Mouse (Mus musculus) limb, embryonic 10.5 days (tissue): ENCODE measurements around the gene Rhog. TPM values are rescaled to one million over a fixed set of nuclear protein-coding genes. Genes with fewer than 3 reads are reported as not detected.

Experiments used
- DNase-seq: peaks from one replicate; pipeline ENCODE4 v3.0.0-alpha.2; 2017; ENCODE audit warnings: low spot score
- H3K27ac ChIP-seq: fragments of 300-500 bp; sonication (generic); 2 replicates; pipeline ENCODE4 v1.5.1; 2016; ENCODE audit warnings: mild to moderate bottlenecking
- H3K27me3 ChIP-seq: fragments of 300-500 bp; sonication (generic); 2 replicates; pipeline ENCODE4 v1.6.1; 2016; ENCODE audit warnings: low read depth, mild to moderate bottlenecking; ENCODE audit not compliant: poor library complexity, severe bottlenecking
- H3K36me3 ChIP-seq: fragments of 300-500 bp; sonication (generic); 2 replicates; pipeline ENCODE4 v1.6.1; 2016; ENCODE audit warnings: mild to moderate bottlenecking, moderate library complexity
- H3K4me1 ChIP-seq: fragments of 300-500 bp; sonication (generic); 2 replicates; pipeline ENCODE4 v1.6.1; 2016
- H3K4me3 ChIP-seq: fragments of 300-500 bp; sonication (generic); 2 replicates; pipeline ENCODE4 v1.5.1; 2016; ENCODE audit warnings: mild to moderate bottlenecking, moderate library complexity
- H3K9me3 ChIP-seq: fragments of 300-500 bp; sonication (generic); replicated peaks from 2 replicates; pipeline ENCODE4 v1.6.1; 2016; ENCODE audit warnings: mild to moderate bottlenecking
- WGBS: fragments of 180-500 bp; shearing (Covaris S2); methylation state at CpG from one replicate; pipeline ENCODE4 v1.1.7; 2016; 5-methylcytosine and 5-hydroxymethylcytosine counted together
- polyA plus RNA-seq: library from polyadenylated mRNA; unstranded; fragments of >200 nt; fragmentation: Nextera tagmentation; extraction: Ambion mirVana; gene quantifications from 2 replicates; pipeline ENCODE4 v1.2.1, GENCODE M21; 2016

Rhog gene
- polyA plus RNA-seq, 1 experiment from 2014 or later = 55.4 TPM

DNA sequence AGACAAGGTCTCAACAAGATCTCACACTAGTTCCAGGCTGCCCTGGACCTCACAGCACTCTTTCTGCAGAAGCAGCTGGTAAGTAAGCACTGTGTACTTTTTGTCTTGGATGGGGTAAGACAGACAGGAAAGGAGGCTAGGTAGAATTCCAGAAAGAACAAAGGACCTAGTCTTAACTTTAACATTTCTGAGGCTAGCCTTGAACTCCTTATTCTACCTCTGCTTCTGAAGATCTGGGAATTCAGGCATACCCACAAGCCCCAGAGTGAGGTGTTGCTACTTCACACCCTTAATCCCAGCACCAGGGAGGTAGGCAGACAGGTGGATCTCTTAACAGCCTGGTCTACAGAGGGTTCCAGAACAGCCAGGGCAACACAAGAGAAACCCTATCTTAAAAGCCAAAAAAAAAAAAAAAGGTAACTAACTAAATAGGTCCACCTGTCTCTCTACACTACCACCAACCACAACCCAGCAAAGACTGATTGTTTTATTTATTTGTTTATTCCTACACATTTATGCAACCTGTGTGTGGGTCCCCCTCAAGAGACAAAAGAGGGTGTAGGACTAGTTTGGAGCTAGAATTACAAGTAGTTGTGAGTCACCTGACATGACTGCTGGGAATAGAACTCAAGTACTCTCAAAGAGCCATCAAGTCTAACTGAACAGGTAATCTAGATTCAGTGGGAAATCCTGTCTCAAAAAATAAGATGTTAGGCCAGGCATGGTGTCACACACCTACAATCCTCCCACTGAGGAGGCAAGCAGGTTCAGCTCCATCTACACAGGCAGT is 54.7 kb downstream of the Rhog start:
- Histone ChIP-seq H3K36me3 (peaks cover 19% of the 10 kb centered on the region), H3K27ac (no peak overlapping the region)
- no peak for DNase-seq

DNA sequence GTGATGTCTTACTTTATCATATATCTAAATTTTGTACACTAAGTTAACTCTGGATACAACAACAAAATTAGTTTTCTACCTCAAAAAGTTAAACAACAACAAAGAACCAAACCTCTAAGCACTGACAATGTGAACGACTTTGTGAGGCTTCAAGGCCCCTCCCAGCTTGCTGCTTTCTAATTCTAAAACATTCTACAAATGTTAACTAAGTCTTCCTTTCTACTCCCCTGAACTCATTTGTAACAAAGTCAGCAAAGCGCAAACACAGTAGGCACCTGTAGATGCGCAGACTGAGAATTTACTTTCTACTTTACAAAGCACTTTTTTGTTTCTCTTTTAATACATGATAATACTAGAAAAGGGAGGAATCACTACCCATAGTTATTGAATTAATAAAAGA is 55.3 kb downstream of the Rhog start:
- Histone ChIP-seq H3K4me3 (no peak overlapping the region), H3K27ac (no peak overlapping the region), H3K36me3 (peaks cover 20% of the 10 kb centered on the region), H3K4me1 (no peaks in the 10 kb centered on the region), H3K9me3 (no peaks in the 10 kb centered on the region), H3K27me3 (no peaks in the 10 kb centered on the region)
- WGBS = 87% methylated on average over 3 of the region's 3 CpGs
- DNase-seq = no peak

More for the DNA sequence above, 54.7 kb downstream of the Rhog start:
- no peaks in the 10 kb centered on the region for H3K9me3 ChIP-seq
- no peak overlapping the region for H3K4me3 ChIP-seq
- H3K4me1 ChIP-seq = no peaks in the 10 kb centered on the region
- no peaks in the 10 kb centered on the region for H3K27me3 ChIP-seq

DNA sequence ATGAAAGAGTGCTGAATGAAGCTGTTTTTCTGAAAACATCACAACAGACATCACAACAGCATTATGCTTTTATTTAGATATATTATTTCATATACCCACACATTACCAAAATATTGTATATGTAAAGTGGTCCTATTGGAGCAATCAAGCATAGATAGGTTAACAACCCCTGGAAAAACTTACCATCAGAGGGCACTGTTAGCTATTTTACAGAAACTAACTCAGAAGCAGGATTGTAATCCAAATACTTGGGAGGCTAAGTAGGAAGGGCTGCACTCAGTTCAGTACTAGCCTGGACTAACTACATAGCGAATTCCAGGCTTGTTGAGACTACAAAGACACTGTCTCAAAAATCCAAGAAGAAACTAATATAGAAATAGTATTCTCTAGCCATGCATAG is 63.5 kb downstream of the Rhog start:
- Histone ChIP-seq H3K4me3 (no peak overlapping the region), H3K27me3 (no peaks in the 10 kb centered on the region), H3K9me3 (no peaks in the 10 kb centered on the region), H3K27ac (no peak overlapping the region), H3K4me1 (no peaks in the 10 kb centered on the region), H3K36me3 (peaks cover 85% of the 10 kb centered on the region)
- 95% methylated on average over 1 of the region's 1 CpGs for WGBS
- DNase-seq = no peak

Other genes starting within 250 kb of the Rhog start
- 2.3 and 3.4 TPM in 2 replicates for gene Il18bp, start 237.4 kb downstream of the Rhog start, polyA plus RNA-seq
- 29.3 and 31.0 TPM in 2 replicates for gene Rnf121, start 190.6 kb downstream of the Rhog start, polyA plus RNA-seq
- 39.7 and 51.5 TPM in 2 replicates for gene Xndc1, start 190.5 kb downstream of the Rhog start, polyA plus RNA-seq
- 1.4 and 1.8 TPM in 2 replicates for gene Xntrpc, start 190.3 kb downstream of the Rhog start, polyA plus RNA-seq
- not detected in 2 replicates for gene Trpc2, start 172.9 kb downstream of the Rhog start, polyA plus RNA-seq
- gene Art1, start 154.3 kb downstream of the Rhog start, polyA plus RNA-seq = 0.50 and 0.85 TPM in 2 replicates
- gene Art5, start 146.6 kb downstream of the Rhog start, polyA plus RNA-seq = 4.3 and 5.8 TPM in 2 replicates
- gene Chrna10, start 139.2 kb downstream of the Rhog start, polyA plus RNA-seq = 0.14 TPM in 1 of 2 replicates, not detected in the other
- gene Nup98, start 45.9 kb downstream of the Rhog start, polyA plus RNA-seq = 45.5 and 49.7 TPM in 2 replicates
- 59.6 and 68.5 TPM in 2 replicates for gene Pgap2, start 45.8 kb downstream of the Rhog start, polyA plus RNA-seq
- 10.7 and 14.5 TPM in 2 replicates for gene Stim1, start 11.8 kb upstream of the Rhog start, polyA plus RNA-seq
- gene Rrm1, start 185.6 kb upstream of the Rhog start, polyA plus RNA-seq = 269 and 280 TPM in 2 replicates
- 0.24 and 0.33 TPM in 2 replicates for gene Olfr543, start 225.6 kb upstream of the Rhog start, polyA plus RNA-seq
- gene Olfr544, start 232.3 kb upstream of the Rhog start, polyA plus RNA-seq = 0.06 and 0.10 TPM in 2 replicates
- gene Olfr545, start 243.5 kb upstream of the Rhog start, polyA plus RNA-seq = 0.05 and 0.21 TPM in 2 replicates